Mouse (Mus musculus): Measurements from ENCODE around the gene Adat3. TPM values are rescaled to one million over a fixed set of nuclear protein-coding genes. Genes with fewer than 3 reads are reported as not detected.

The Adat3 gene
- polyA plus RNA-seq, 1 experiment from 2014 or later, result 5.4 TPM

GRCm38 (mm10) chr10:80584642-80585552, 17.8 kb upstream of the Adat3 start:
- H3K36me3 ChIP-seq, result peaks cover 41% of the 10 kb centered on the region
- H3K4me3 ChIP-seq, result no peak overlapping the region
- no peaks in the 10 kb centered on the region for H3K9me3 ChIP-seq
- peak overlapping the region; percentile 9; the same call in 1 of the 2 replicates for H3K4me2 ChIP-seq (replicated peaks)
- no peak overlapping the region for H3K27ac ChIP-seq
- WGBS, result 80% methylated on average over 12 of the region's 12 CpGs
- H3K9ac ChIP-seq, result 0 out of 2 replicates have a peak overlapping the region, but pooled peaks have one; percentile 17
- H3K27me3 ChIP-seq (replicated peaks), result no peaks in the 10 kb centered on the region
- no peak for ATAC-seq (ENCODE audit: low FRiP score, low read depth)
- peaks cover 30% of the 10 kb centered on the region for H3K4me1 ChIP-seq

DNA sequence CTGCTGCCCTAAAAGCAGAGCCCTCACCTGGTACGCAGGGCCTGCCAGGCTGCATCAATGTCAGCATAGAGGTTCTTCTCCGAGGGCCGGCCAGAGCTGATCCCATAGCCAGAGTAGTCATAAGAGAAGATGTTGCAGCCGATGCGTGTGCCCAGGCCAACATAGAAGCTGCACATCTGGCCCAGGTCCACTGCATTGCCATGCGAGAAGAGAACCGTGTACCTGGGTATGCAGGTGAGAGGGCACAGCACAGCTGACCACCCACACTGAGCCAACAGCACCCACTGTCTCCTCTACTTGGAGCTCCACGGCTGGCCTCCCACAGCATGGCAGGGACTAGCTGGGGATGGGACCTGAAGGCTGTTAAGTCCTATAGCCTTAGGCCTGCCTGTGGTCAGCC, 17.1 kb upstream of the Adat3 start:
- Histone ChIP-seq H3K27me3 (replicated peaks) (no peaks in the 10 kb centered on the region), H3K9ac (0 out of 2 replicates have a peak overlapping the region, but pooled peaks have one; percentile 17), H3K4me3 (no peak overlapping the region), H3K4me1 (peaks cover 30% of the 10 kb centered on the region), H3K9me3 (no peaks in the 10 kb centered on the region), H3K36me3 (peaks cover 41% of the 10 kb centered on the region), H3K4me2 (replicated peaks) (peak overlapping the region; percentile 9; the same call in 1 of the 2 replicates), H3K27ac (no peak overlapping the region)
- ATAC-seq (ENCODE audit: low FRiP score, low read depth), result no peak
- 97% methylated on average over 8 of the region's 8 CpGs for WGBS

- 97% methylated on average over 46 of the region's 51 CpGs for WGBS
- Histone ChIP-seq H3K27ac (no peak overlapping the region), H3K9ac (no peak overlapping the region), H3K36me3 (peaks cover 41% of the 10 kb centered on the region), H3K27me3 (replicated peaks) (no peaks in the 10 kb centered on the region), H3K4me2 (replicated peaks) (0 out of 2 replicates have a peak overlapping the region, but pooled peaks have one; percentile 10), H3K4me1 (peaks cover 30% of the 10 kb centered on the region), H3K4me3 (no peak overlapping the region), H3K9me3 (no peaks in the 10 kb centered on the region)
- ATAC-seq (ENCODE audit: low FRiP score, low read depth), result no peak
Measured at GRCm38 (mm10) chr10:80586407-80587304, 16.0 kb upstream of the Adat3 start.

DNA sequence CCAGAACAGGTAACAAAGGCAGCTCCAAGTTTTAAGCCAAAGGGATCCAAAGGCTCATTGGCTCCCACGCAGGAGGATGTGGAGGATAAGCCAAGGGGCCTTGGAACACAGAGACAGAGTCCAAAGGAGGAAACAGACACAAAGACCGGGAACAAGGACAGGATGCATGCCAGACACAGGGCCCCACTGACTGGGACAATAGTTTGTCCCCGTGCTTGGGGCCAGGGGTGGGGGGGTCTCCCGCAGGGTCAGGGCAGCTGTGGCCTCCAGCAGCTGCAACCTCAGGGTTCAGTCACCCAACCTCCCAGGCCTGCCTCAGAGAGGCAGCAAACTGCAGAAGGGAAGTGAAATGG, 15.4 kb upstream of the Adat3 start:
- 29% methylated on average over 4 of the region's 4 CpGs for WGBS
- peaks cover 41% of the 10 kb centered on the region for H3K36me3 ChIP-seq
- H3K4me3 ChIP-seq, result no peak overlapping the region
- ATAC-seq (ENCODE audit: low FRiP score, low read depth), result no peak
- H3K4me2 ChIP-seq (replicated peaks), result 0 out of 2 replicates have a peak overlapping the region, but pooled peaks have one; percentile 10
- H3K9ac ChIP-seq, result no peak overlapping the region
- no peaks in the 10 kb centered on the region for H3K9me3 ChIP-seq
- peaks cover 30% of the 10 kb centered on the region for H3K4me1 ChIP-seq
- H3K27me3 ChIP-seq (replicated peaks), result no peaks in the 10 kb centered on the region
- H3K27ac ChIP-seq, result no peak overlapping the region

GRCm38 (mm10) chr10:80589127-80589878, 13.4 kb upstream of the Adat3 start:
- Histone ChIP-seq H3K27me3 (replicated peaks) (no peaks in the 10 kb centered on the region), H3K4me1 (peaks cover 30% of the 10 kb centered on the region), H3K27ac (no peak overlapping the region), H3K9ac (peak overlapping the region; percentile 92), H3K36me3 (peaks cover 25% of the 10 kb centered on the region), H3K4me2 (replicated peaks) (peak overlapping the region; percentile 99), H3K4me3 (peak overlapping the region; percentile 95), H3K9me3 (no peaks in the 10 kb centered on the region)
- 22% methylated on average over 12 of the region's 12 CpGs for WGBS
- peak; percentile 4; the same call in 1 of the 2 replicates for ATAC-seq (ENCODE audit: low FRiP score, low read depth)

GRCm38 (mm10) chr10:80589879-80590854, 12.5 kb upstream of the Adat3 start, which contains the start of gene Abhd17a:
Gene Abhd17a (minus strand): TSS chr10:80590341.
- Histone ChIP-seq H3K27me3 (replicated peaks) (no peaks in the 10 kb centered on the region), H3K9me3 (no peaks in the 10 kb centered on the region), H3K4me2 (replicated peaks) (peak within 1 kb of the TSS; percentile 99), H3K36me3 (peaks cover 17% of the 10 kb centered on the region), H3K4me3 (peak within 1 kb of the TSS; percentile 95), H3K9ac (peak within 1 kb of the TSS; percentile 92), H3K27ac (no peak within 1 kb of the TSS), H3K4me1 (peaks cover 30% of the 10 kb centered on the region)
- WGBS, result under 1% methylated on average over 73 of the region's 73 CpGs
- peak; percentile 94 for ATAC-seq (ENCODE audit: low FRiP score, low read depth)

- WGBS, result 47% methylated on average over 4 of the region's 4 CpGs
- no peak overlapping the region for H3K27ac ChIP-seq
- no peak for ATAC-seq (ENCODE audit: low FRiP score, low read depth)
Measured at GRCm38 (mm10) chr10:80596318-80596717, 6.4 kb upstream of the Adat3 start.

DNA sequence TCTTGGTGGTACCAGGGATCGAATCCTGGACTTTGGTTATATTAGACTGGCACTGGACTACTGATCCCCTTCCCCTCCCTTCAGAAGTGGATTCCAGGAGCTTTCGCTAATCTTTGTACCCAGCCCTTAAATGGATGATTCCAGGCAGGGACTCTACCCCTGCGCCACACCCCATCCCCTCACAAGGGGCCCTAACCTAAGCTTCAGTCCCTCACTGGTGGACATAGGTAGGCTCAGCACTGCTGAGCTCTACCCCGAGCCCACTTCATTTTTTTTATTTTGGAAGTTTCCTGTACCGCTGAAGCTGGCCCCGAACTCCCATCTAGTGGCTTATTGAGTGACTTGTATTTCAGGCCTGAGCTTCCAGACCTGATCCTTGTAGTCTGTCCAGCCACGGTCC, 684 bp downstream of the Adat3 start:
- H3K4me3 ChIP-seq, result peak overlapping the region; percentile 71
- peak overlapping the region; percentile 66 for H3K9ac ChIP-seq
- peak overlapping the region; percentile 67 for H3K27ac ChIP-seq
- ATAC-seq (ENCODE audit: low FRiP score, low read depth), result peak; percentile 18; the same call in 1 of the 2 replicates
- WGBS, result 39% methylated on average over 7 of the region's 7 CpGs
- H3K4me2 ChIP-seq (replicated peaks), result peak overlapping the region; percentile 90
- H3K9me3 ChIP-seq, result no peaks in the 10 kb centered on the region
- peaks cover 25% of the 10 kb centered on the region for H3K36me3 ChIP-seq
- peaks cover 16% of the 10 kb centered on the region for H3K4me1 ChIP-seq
- H3K27me3 ChIP-seq (replicated peaks), result no peaks in the 10 kb centered on the region

More at GRCm38 (mm10) chr10:80596318-80596717, 6.4 kb upstream of the Adat3 start:
- Histone ChIP-seq H3K9me3 (no peaks in the 10 kb centered on the region), H3K4me1 (no peaks in the 10 kb centered on the region), H3K4me3 (no peak overlapping the region), H3K4me2 (replicated peaks) (no peak overlapping the region), H3K27me3 (replicated peaks) (no peaks in the 10 kb centered on the region), H3K36me3 (no peaks in the 10 kb centered on the region), H3K9ac (no peak overlapping the region)

GRCm38 (mm10) chr10:80604001-80604509, 1.4 kb downstream of the Adat3 start:
- ATAC-seq (ENCODE audit: low FRiP score, low read depth), result no peak
- Histone ChIP-seq H3K36me3 (peaks cover 32% of the 10 kb centered on the region), H3K27ac (no peak overlapping the region), H3K9me3 (no peaks in the 10 kb centered on the region), H3K4me1 (peaks cover 16% of the 10 kb centered on the region), H3K27me3 (replicated peaks) (no peaks in the 10 kb centered on the region), H3K4me3 (peak overlapping the region; percentile 71; the same call in 1 of the 2 replicates), H3K4me2 (replicated peaks) (peak overlapping the region; percentile 90), H3K9ac (peak overlapping the region; percentile 66; the same call in 1 of the 2 replicates)
- WGBS, result 83% methylated on average over 7 of the region's 7 CpGs

GRCm38 (mm10) chr10:80604988-80605387, 2.3 kb downstream of the Adat3 start:
- H3K27ac ChIP-seq, result no peak overlapping the region
- no peak overlapping the region for H3K4me3 ChIP-seq
- H3K36me3 ChIP-seq, result peaks cover 41% of the 10 kb centered on the region
- H3K27me3 ChIP-seq (replicated peaks), result no peaks in the 10 kb centered on the region
- H3K9me3 ChIP-seq, result no peaks in the 10 kb centered on the region
- H3K9ac ChIP-seq, result no peak overlapping the region
- ATAC-seq (ENCODE audit: low FRiP score, low read depth), result no peak
- no peak overlapping the region for H3K4me2 ChIP-seq (replicated peaks)
- H3K4me1 ChIP-seq, result peaks cover 16% of the 10 kb centered on the region
- 89% methylated on average over 2 of the region's 2 CpGs for WGBS

Data from neural tube, embryonic 12.5 days (tissue).